Mouse (Mus musculus) spleen, adult 12 weeks (tissue): ENCODE results near the gene Mki67.
"Not testable (repeated sequence)": the region's sequence is repeated elsewhere in the genome, so short reads cannot be mapped to it uniquely, and the experiment has no call there.

ENCODE experiments used
- DNase-seq: peaks from one replicate; pipeline ENCODE4 v3.0.0; 2022; ENCODE audit warnings: low spot score

Mki67 gene

GRCm38 (mm10) chr7:135716968-135717557 lies 902 bp upstream of the Mki67 start:
- DNase-seq: no peak

DNA sequence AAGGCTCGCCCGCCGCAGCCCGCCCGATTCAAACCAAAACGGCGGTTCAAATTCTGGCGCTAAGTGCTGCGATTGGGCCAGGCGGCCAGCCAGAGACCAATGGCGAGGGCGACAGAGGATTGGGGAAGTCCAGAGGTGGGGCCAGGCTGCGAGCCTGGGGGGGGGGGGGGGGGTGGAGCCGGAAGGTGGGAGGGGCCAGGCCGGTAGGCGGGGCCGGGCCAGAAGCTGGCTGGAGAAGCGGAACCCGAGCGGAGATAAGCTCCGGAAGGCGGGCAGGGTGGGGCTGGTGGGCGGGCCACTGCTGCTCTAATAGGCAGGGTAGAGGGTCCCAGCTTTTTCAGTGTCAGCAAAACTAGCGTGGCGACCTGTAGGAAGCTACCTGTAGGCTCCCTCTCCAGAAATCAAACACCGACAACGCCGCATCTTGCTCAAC lies 300 bp upstream of the Mki67 start:
- DNase-seq: peak; percentile 84

- peak; percentile 24 for DNase-seq
Measured at GRCm38 (mm10) chr7:135715166-135715565, 995 bp downstream of the Mki67 start.

DNA sequence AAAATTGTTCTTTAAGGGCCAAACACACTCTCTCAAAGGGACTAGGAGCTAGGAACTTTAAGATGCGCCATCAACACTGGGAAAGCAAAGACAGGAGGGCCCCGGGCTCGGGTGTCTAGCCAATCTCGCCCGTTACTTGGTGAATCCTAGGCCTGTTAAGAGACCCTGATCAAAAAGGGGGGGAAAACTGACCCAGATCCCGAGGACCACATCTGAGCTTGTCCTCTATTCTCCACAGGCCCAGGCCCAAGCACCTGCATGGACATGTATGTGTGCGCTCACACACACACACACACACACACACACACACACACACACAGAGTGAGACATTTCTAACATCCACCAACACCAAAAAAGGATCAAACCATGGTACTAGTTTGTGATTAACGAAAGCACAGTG lies 2.8 kb downstream of the Mki67 start:
- DNase-seq: no peak

DNA sequence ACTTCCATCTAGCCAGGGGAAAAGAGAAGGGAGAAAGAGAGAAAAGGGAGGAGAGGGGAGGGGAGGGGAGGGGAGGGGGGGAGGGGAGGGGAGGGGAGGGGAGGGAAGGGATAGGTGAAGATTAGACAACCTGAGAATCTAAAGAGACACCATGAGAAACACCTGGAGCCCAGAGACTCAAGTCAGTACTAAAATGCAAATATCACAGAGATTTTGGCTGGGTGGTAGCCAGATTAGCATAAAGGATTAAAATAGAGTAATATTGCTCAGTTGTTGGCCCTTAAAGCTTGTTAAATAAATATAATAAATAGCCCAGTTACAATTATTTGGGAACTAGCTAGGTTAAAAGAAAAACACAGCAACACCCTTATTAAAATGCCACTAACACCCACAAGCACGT lies 3.6 kb downstream of the Mki67 start:
- DNase-seq: no peak

GRCm38 (mm10) chr7:135710702-135711101 lies 5.5 kb downstream of the Mki67 start:
- no peak for DNase-seq

DNA sequence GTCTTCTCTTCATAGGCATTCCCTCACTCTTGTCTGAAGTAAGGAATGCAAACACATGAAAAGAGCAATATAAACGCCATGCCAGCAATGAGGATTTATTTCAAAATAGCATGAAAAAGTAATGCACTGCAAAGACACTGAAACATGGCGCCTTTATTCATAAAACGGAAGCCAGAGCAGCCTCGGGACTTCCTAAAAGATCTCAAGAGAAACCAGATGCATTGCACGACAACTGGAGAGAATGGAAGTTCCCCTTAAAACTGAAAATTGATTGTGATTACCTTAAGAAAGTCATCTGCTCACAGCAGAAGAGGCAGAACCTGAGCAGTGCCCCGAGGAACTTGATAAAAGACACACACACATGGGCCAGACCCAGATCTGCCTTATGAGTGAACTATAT lies 10.4 kb downstream of the Mki67 start:
- no peak for DNase-seq

DNA sequence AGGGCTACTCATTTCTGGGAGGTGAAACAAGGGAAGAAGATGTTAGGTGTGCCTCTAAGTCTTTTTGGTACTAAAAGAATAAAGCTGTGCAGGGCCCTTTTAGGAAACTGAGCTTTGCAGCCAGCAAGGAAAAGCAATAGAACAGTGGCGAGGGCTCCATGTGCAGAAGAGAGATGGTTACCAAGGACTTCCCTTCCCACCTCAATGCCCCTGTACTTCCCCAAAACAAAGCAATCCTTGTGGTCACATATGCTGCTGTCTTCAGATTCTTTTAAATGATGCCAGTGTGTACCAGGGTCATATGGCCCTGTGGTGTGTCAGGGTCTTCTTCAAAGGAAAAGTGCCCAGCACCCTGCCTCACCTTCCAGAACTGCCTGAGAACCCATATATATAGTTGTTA lies 11.1 kb downstream of the Mki67 start:
- no peak for DNase-seq

GRCm38 (mm10) chr7:135704251-135704650 lies 11.9 kb downstream of the Mki67 start:
- DNase-seq: no peak

DNA sequence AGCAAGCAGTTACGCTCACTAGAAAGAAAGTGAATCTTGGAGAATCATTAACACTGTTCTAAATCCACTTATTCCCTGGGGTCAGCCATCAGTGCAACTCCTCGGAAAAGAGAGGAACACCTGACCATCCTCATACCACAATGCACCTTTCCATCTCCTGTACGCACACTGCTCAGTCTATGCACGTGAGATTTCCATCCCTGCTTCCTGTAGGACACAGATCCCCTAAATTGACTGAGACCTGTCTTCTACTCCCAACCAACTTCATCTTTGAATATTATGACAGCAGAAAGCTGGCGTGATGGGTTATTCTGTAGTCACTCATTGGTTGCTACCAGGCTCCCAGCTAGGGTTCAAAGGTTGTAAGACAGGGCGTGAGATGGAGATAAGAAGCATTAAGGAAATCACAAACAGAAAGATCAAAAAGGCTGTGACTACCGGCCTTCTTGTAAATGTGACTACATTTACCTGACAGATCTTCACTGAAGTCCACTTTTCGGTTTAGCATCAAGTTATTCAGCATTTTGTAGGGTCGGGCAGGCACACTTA lies 12.5 kb downstream of the Mki67 start:
- DNase-seq: no peak

GRCm38 (mm10) chr7:135699351-135699750 lies 16.8 kb downstream of the Mki67 start:
- not testable (repeated sequence) for DNase-seq

- no peak for DNase-seq
Measured at GRCm38 (mm10) chr7:135698362-135698761, 17.8 kb downstream of the Mki67 start.

DNA sequence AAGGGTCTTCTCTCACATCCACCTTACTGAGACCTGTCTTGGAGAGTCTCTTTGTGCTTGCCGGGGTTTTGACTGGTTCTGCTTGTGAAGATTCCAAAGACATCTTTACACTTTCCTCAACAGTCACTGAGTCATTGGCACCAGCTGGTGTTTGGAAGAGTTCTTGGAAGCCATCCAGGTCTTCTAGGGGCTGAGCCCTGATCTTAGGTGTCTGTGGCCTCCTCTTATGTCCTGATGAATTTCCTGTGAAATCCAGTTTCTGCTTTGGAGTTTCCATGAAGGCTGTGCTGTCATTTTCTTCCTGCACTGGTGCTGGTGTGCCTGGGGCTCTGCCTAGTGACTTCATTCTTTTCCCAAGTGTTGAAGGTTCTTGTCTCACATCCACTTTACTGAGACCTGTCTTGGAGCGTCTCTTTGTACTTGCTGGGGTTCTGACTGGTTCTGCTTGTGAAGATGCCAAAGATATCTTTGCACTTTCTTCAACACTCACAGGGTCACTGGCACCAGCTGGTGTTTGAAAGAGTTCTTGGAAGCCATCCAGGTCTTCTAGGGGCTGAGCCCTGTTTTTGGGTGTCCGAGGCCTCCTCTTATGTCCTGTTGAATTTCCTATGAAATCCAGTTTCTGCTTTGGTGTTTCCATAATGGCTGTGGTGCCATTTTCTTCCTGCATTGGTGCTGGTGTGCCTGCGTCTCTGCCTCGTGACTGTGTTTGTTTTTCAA lies 19.0 kb downstream of the Mki67 start:
- DNase-seq: not testable (repeated sequence)

- DNase-seq: no peak
Measured at GRCm38 (mm10) chr7:135696127-135696526, 20.0 kb downstream of the Mki67 start.

DNA sequence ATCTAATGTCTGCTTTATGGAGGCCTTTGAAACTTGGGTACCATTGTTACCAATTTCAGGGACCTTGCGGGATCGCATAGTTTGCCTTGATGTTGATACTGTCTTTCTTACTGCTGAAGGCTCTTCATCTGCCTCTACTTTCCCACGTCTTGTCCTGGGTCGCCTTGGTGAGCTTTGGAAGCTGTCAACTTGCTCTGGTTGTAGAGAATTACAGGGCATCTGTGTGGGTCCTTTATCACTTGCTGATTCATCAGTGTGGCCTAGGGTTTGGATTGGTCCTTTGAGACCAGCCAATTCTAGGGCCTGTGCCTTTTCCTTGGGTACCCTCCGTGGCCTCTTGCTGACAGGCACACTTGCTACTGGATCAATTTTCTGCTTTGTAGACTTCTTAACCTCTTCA lies 21.4 kb downstream of the Mki67 start:
- no peak for DNase-seq

- no peak for DNase-seq
Measured at GRCm38 (mm10) chr7:135694130-135694529, 22.0 kb downstream of the Mki67 start.

- DNase-seq: no peak
Measured at GRCm38 (mm10) chr7:135691941-135692340, 24.2 kb downstream of the Mki67 start.

GRCm38 (mm10) chr7:135689396-135689795 lies 26.8 kb downstream of the Mki67 start:
- no peak for DNase-seq

DNA sequence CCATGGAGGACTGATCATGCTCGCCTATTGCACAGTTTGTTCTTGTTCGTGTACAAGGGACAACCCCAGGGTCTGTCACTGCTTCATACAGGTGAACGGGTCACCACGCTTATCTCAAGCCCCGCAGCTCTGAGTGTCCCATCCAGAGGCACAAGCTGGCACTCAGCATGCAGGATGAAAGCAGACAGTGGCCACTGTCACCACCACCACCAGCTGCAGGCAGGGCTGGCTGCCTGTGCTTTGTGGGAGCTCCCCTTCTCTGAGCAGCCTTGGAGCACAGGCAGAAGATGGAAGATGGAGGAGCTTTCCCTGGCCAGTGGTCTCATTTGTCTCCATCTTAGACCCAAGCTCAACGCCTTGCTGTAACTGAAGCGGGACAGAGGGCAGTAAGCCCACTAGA lies 31.2 kb downstream of the Mki67 start:
- no peak for DNase-seq

- not testable (repeated sequence) for DNase-seq
Measured at GRCm38 (mm10) chr7:135684098-135684497, 32.1 kb downstream of the Mki67 start.

- DNase-seq: peak; percentile 62
Measured at GRCm38 (mm10) chr7:135680334-135680733, 35.8 kb downstream of the Mki67 start.

GRCm38 (mm10) chr7:135676722-135677121 lies 39.4 kb downstream of the Mki67 start:
- no peak for DNase-seq

GRCm38 (mm10) chr7:135673576-135673975 lies 42.6 kb downstream of the Mki67 start:
- DNase-seq: no peak
